Mouse (Mus musculus) megakaryocyte, embryonic 14.5 days (primary cell): Measurements from ENCODE around the gene Il21r.

ENCODE experiments used
- FLI1 ChIP-seq: IDR thresholded peaks from 2 replicates; pipeline ENCODE4 v1.6.1; 2012; ENCODE audit warnings: low read length, inconsistent platforms, mixed read lengths
- GATA1 ChIP-seq: IDR thresholded peaks from 3 replicates; pipeline ENCODE4 v1.6.1; 2012; ENCODE audit warnings: mixed read lengths, low read length, inconsistent platforms, borderline replicate concordance

DNA sequence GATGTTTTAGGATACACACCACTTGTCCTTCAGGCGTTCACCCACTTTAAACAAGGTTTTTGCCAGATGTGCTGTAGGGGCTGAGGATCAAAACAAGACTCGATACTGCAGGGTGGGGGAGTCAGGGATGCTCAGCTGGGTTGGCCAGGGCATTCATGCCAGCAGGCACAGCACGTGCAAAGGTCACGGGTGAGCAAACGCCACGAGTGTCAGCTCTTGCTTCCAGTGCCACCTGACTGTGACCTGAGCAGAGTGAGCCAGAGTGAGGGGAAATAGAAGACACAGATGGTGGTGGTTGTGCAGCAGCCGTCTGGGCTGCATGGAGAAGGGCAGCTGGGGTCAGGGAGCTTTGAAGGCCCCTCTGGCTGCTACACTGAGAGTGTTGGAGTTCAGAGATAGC lies 22.6 kb downstream of the Il21r start:
- TF ChIP-seq GATA1 (no peak), FLI1 (no peak)
